Mouse (Mus musculus) layer of hippocampus, postnatal 25 days (tissue): ENCODE data around the gene Arsg. TPM values are rescaled to one million over a fixed set of nuclear protein-coding genes. Genes with fewer than 3 reads are reported as not detected.

Experiments used
- DNase-seq, 2 experiments: peaks; one replicate each; pipeline ENCODE4 v3.0.0; 2022; ENCODE audit warnings: mixed read lengths in 2 of 2, low spot score in 1 of 2; ENCODE audit errors: extremely low spot score in 1 of 2
- microRNA-seq, 2 experiments: library from miRNA; unstranded; fragments of <30 nt; microRNA quantifications; one replicate each; pipeline ENCODE4 v1.2.0; 2021
- total RNA-seq, 2 experiments: library from RNA; stranded (reverse); gene quantifications; 2 replicates each; pipeline ENCODE4 v1.2.3; 2021

Arsg gene
- total RNA-seq, 2 experiments from 2014 or later = 11.4 to 12.3 TPM

- no peak for DNase-seq
Measured at GRCm38 (mm10) chr11:109612871-109613529, 139.8 kb downstream of the Arsg start.

- DNase-seq = no peak
Measured at GRCm38 (mm10) chr11:109615286-109615685, 142.1 kb downstream of the Arsg start.

- DNase-seq = no peak
Measured at GRCm38 (mm10) chr11:109616352-109616751, 143.2 kb downstream of the Arsg start.

GRCm38 (mm10) chr11:109616766-109617165, 143.6 kb downstream of the Arsg start:
- no peak for DNase-seq

- DNase-seq = peak in 1 of 2 experiments; percentile 76
Measured at GRCm38 (mm10) chr11:109619055-109619454, 145.9 kb downstream of the Arsg start.

GRCm38 (mm10) chr11:109620356-109620755, 147.2 kb downstream of the Arsg start:
- no peak for DNase-seq

GRCm38 (mm10) chr11:109621183-109621582, 148.0 kb downstream of the Arsg start:
- DNase-seq = peak in 1 of 2 experiments; percentile 73

GRCm38 (mm10) chr11:109622518-109623037, 149.4 kb downstream of the Arsg start:
- no peak for DNase-seq

Small RNA genes lying within 50 kb of the gene (microRNA-seq; reads per million reads assigned to microRNA genes)
- 0 reads per million in 2 experiments for gene Gm25540

Other genes with a start within 250 kb of the Arsg start
- 10 to 100 TPM; 12.5 TPM for gene Rgs9, start 175.2 kb upstream of the Arsg start, total RNA-seq
- gene Gna13, start 110.5 kb upstream of the Arsg start, total RNA-seq = 10 to 100 TPM; 50.7 to 52.8 TPM
- not detected for gene 9930022D16Rik, start 59.5 kb upstream of the Arsg start, total RNA-seq
- 10 to 100 TPM; 57.3 to 63.2 TPM for gene Amz2, start 47.4 kb upstream of the Arsg start, total RNA-seq
- gene Slc16a6, start 224 bp downstream of the Arsg start, total RNA-seq = 10 to 100 TPM in 1 of 2 experiments, 1 to 10 TPM in 1; 7.7 to 11.4 TPM
- 10 to 100 TPM; 25.1 to 25.5 TPM for gene Wipi1, start 138.6 kb downstream of the Arsg start, total RNA-seq
- gene Prkar1a, start 176.0 kb downstream of the Arsg start, total RNA-seq = 100 to 1,000 TPM; 535 to 544 TPM
- 10 to 100 TPM; 14.3 to 15.0 TPM for gene Fam20a, start 248.9 kb downstream of the Arsg start, total RNA-seq